Mouse (Mus musculus): ENCODE data around the gene Pcyt2.

- no peak for TF ChIP-seq CTCF (conservative IDR thresholded peaks at IDR 0.05; ENCODE audit: insufficient read depth, insufficient read length, low read depth, low read length)
- no peak for TF ChIP-seq POLR2A (IDR thresholded peaks at IDR 0.05; ENCODE audit: low read depth, low read length)
Observed at GRCm38 (mm10) chr11:120597240-120598235, 20.2 kb downstream of the Pcyt2 start.
